Mouse (Mus musculus): ENCODE data around the gene Vps13d. TPM values are rescaled to one million over a fixed set of nuclear protein-coding genes. Genes with fewer than 3 reads are reported as not detected.

Gene Vps13d
- polyA plus RNA-seq, 1 experiment: 23.5 TPM

DNA sequence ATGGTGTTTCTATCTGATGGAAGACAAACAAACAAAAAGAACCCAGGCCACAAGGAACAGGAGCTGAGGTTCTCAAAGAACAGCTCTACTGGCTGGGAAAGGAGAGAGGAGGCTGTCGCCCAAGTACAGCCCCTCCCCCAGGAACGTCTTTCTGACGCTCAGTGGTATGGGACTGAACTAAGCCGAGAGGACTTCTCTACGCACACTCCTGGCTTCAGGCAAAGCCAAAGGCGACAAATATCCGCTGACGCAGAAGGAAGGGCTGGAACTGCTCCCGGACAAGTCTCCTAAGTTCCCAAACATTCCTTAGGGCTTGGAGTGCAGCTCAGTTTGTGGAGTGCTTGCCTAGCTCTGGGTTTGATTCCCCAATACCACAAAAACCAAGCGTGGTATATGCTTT is 264.4 kb downstream of the Vps13d start:
- no peak for TF ChIP-seq CTCF (IDR thresholded peaks at IDR 0.05; ENCODE audit: borderline replicate concordance, control insufficient read depth, extremely low read depth, insufficient read depth, low read length, poor library complexity)
- no peak for TF ChIP-seq POLR2A (IDR thresholded peaks at IDR 0.05; ENCODE audit: control insufficient read depth, extremely low read depth, insufficient read depth, low read length, poor library complexity)
- Histone ChIP-seq H3K27ac (ENCODE audit: control insufficient read depth, insufficient read depth, low read length) (no peak overlapping the region), H3K27me3 (ENCODE audit: control insufficient read depth, insufficient read depth, low read length) (no peaks in the 10 kb centered on the region), H3K4me1 (replicated peaks; ENCODE audit: control insufficient read depth, insufficient read depth, low read length) (no peaks in the 10 kb centered on the region; the same call in 1 of the 2 replicates), H3K4me3 (ENCODE audit: control insufficient read depth, insufficient read depth, low read length) (no peak overlapping the region), H3K36me3 (ENCODE audit: control insufficient read depth, insufficient read depth, low read length) (peaks cover 26% of the 10 kb centered on the region)
- DNase-seq: no peak
- WGBS: 49% methylated on average over 10 of the region's 10 CpGs

DNA sequence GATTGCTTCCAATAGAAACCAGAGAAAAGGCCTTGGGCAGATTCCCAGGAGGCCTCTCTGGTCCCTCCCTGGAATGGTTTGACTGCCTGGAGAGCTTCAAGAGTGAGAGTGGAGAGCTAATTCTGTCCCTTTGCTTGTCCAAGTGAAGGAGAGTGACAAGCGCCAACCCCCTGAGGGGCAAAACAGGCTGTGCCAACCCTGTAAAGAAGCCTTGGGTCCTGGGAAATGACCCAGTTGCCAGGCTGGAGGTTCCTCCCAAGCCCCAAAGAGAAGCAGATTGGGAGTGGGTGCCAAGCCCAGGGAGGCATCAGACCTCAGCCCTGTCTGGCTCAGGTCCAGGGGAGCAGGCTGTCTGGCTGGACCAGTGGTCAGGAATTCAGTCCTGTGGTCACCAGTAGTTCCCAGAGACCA is 265.0 kb downstream of the Vps13d start:
- Histone ChIP-seq H3K27ac (ENCODE audit: control insufficient read depth, insufficient read depth, low read length) (peak overlapping the region; percentile 17; the same call in 1 of the 2 replicates), H3K36me3 (ENCODE audit: control insufficient read depth, insufficient read depth, low read length) (peaks cover 26% of the 10 kb centered on the region), H3K4me1 (replicated peaks; ENCODE audit: control insufficient read depth, insufficient read depth, low read length) (no peaks in the 10 kb centered on the region; the same call in 1 of the 2 replicates), H3K4me3 (ENCODE audit: control insufficient read depth, insufficient read depth, low read length) (no peak overlapping the region), H3K27me3 (ENCODE audit: control insufficient read depth, insufficient read depth, low read length) (no peaks in the 10 kb centered on the region)
- no peak for DNase-seq
- 95% methylated on average over 1 of the region's 1 CpGs for WGBS
- TF ChIP-seq CTCF (IDR thresholded peaks at IDR 0.05; ENCODE audit: borderline replicate concordance, control insufficient read depth, extremely low read depth, insufficient read depth, low read length, poor library complexity): no peak
- no peak for TF ChIP-seq POLR2A (IDR thresholded peaks at IDR 0.05; ENCODE audit: control insufficient read depth, extremely low read depth, insufficient read depth, low read length, poor library complexity)

DNA sequence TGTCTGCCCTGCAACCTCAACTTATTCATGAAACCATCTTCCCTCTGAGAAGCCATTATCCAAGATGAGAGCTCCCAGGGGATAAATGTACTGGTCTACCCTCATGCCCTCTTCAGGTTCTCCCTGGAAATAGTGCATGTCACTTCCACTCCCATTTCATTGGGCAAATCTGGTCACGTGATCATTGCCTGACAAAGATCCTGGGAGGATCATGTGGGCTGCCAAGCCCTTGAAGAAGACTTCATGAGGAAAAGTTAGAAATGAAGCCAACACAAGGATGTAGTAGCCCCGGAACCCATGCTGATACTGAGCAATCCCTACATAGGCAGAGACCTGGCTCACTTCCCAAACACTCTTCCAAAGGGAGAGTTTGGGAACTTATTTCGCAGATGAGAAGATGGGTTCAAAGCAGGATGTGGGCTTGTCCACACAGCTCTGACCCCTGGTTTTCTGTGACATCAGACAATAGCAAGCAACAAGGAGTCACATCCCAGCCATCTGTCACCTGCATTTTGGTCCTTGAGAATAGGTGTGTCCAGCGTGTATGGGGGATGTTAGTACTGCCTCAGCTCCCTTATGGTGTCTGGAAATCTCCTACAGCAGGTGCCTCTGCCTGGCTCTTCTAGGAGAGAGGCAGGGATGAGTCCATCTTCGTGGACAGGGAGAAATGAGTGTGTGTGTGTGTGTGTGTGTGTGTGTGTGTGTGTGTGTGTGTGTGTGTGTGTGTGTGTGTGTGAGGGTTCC is 265.9 kb downstream of the Vps13d start:
- H3K27ac ChIP-seq (ENCODE audit: control insufficient read depth, insufficient read depth, low read length): no peak overlapping the region
- DNase-seq: no peak

More for the DNA sequence above, 265.9 kb downstream of the Vps13d start:
- peaks cover 28% of the 10 kb centered on the region for H3K36me3 ChIP-seq (ENCODE audit: control insufficient read depth, insufficient read depth, low read length)
- TF ChIP-seq CTCF (IDR thresholded peaks at IDR 0.05; ENCODE audit: borderline replicate concordance, control insufficient read depth, extremely low read depth, insufficient read depth, low read length, poor library complexity) (no peak), POLR2A (IDR thresholded peaks at IDR 0.05; ENCODE audit: control insufficient read depth, extremely low read depth, insufficient read depth, low read length, poor library complexity) (no peak)
- H3K4me3 ChIP-seq (ENCODE audit: control insufficient read depth, insufficient read depth, low read length): no peak overlapping the region
- H3K27me3 ChIP-seq (ENCODE audit: control insufficient read depth, insufficient read depth, low read length): no peaks in the 10 kb centered on the region
- 92% methylated on average over 5 of the region's 5 CpGs for WGBS
- H3K4me1 ChIP-seq (replicated peaks; ENCODE audit: control insufficient read depth, insufficient read depth, low read length): no peaks in the 10 kb centered on the region; the same call in 1 of the 2 replicates

Other genes starting within 250 kb of the Vps13d start
- gene Tnfrsf1b, start 51.9 kb upstream of the Vps13d start, polyA plus RNA-seq (2012; rRNA removed): 46.5 and 48.1 TPM in 2 replicates
- 12.2 and 13.5 TPM in 2 replicates for gene Tnfrsf8, start 120.2 kb upstream of the Vps13d start, polyA plus RNA-seq (2012; rRNA removed)